Mouse (Mus musculus) lung, embryonic 14.5 days (tissue): ENCODE data around the gene Tead1. TPM values are rescaled to one million over a fixed set of nuclear protein-coding genes. Genes with fewer than 3 reads are reported as not detected.

Experiments
- ATAC-seq: fragments of 200-750 bp; cut with Nextera tagmentation; 2 replicates; pipeline ENCODE4 v1.8.0; 2017; ENCODE audit warnings: mild to moderate bottlenecking, moderate TSS enrichment, moderate library complexity; ENCODE audit not compliant: insufficient read depth
- DNase-seq: peaks from one replicate; pipeline ENCODE4 v3.0.0-alpha.2; 2015
- H3K27ac ChIP-seq: fragments of 300-500 bp; sonication (generic); 2 replicates; pipeline ENCODE4 v1.5.1; 2014; ENCODE audit warnings: low read depth, mild to moderate bottlenecking, moderate library complexity
- H3K27me3 ChIP-seq: fragments of 300-500 bp; sonication (generic); 2 replicates; pipeline ENCODE4 v1.6.1; 2014; ENCODE audit warnings: low read length, control low read depth; ENCODE audit not compliant: insufficient read depth
- H3K36me3 ChIP-seq: fragments of 300-500 bp; sonication (generic); 2 replicates; pipeline ENCODE4 v1.6.1; 2014; ENCODE audit warnings: control low read depth; ENCODE audit not compliant: insufficient read depth
- H3K4me1 ChIP-seq: fragments of 300-500 bp; sonication (generic); 2 replicates; pipeline ENCODE4 v1.6.1; 2014; ENCODE audit warnings: antibody characterized with exemption, control low read depth; ENCODE audit not compliant: insufficient read depth
- H3K4me2 ChIP-seq: fragments of 300-500 bp; sonication (generic); 2 replicates; pipeline ENCODE4 v1.6.1; 2014; ENCODE audit warnings: mild to moderate bottlenecking
- H3K4me3 ChIP-seq: fragments of 300-500 bp; sonication (generic); 2 replicates; pipeline ENCODE4 v1.5.1; 2014; ENCODE audit warnings: low read depth, low read length
- H3K9ac ChIP-seq: fragments of 300-500 bp; sonication (generic); 2 replicates; pipeline ENCODE4 v1.6.1; 2014
- H3K9me3 ChIP-seq: fragments of 300-500 bp; sonication (generic); 2 replicates; pipeline ENCODE4 v1.6.1; 2016; ENCODE audit warnings: low read depth, low read length, control low read depth
- CTCF ChIP-seq: IDR thresholded peaks from 2 replicates; pipeline ENCODE4 v1.5.1; 2016; ENCODE audit warnings: antibody characterized with exemption, low read depth
- WGBS: fragments of 180-500 bp; shearing (Covaris S2); extraction: QIAGEN DNeasy Blood & Tissue Kit; methylation state at CpG from one replicate; pipeline ENCODE4 v1.1.7; 2014; 5-methylcytosine and 5-hydroxymethylcytosine counted together
- polyA plus RNA-seq: library from polyadenylated mRNA; unstranded; fragments of >200 nt; fragmentation: Nextera tagmentation; extraction: Ambion mirVana; gene quantifications from 2 replicates; pipeline ENCODE4 v1.2.1, GENCODE M21; 2014

Tead1 gene
- polyA plus RNA-seq, 1 experiment from 2014 or later = 27.6 TPM

DNA sequence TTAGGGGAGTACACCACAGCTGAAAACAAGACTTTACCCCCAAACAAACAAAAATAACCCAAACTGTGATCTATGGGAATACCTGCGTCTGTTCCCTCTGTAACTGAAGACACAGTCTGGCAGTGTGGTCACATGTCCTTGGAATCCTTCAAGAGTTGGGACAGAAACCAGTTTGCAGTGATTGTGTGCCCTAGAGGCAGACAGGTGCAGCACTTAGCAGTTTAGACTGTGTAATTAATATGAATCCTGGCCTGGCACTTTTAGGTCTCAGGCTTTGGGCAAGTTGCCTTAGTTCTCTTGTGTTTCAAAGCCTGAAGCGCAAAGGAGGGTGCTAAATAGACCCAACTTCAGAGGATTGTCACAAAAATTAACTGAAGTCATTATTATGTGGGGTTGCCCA lies 83.8 kb downstream of the Tead1 start:
- Histone ChIP-seq H3K9ac (no peak overlapping the region), H3K4me2 (no peak overlapping the region), H3K4me3 (no peak overlapping the region), H3K27me3 (no peaks in the 10 kb centered on the region), H3K36me3 (0 out of 2 replicates have a peak, but pooled peaks cover 14% of the 10 kb centered on the region), H3K27ac (no peak overlapping the region), H3K4me1 (peaks cover 32% of the 10 kb centered on the region), H3K9me3 (no peaks in the 10 kb centered on the region)
- DNase-seq (no peak), ATAC-seq (no peak)
- no peak for TF ChIP-seq CTCF
- WGBS = 80% methylated on average over 2 of the region's 2 CpGs

DNA sequence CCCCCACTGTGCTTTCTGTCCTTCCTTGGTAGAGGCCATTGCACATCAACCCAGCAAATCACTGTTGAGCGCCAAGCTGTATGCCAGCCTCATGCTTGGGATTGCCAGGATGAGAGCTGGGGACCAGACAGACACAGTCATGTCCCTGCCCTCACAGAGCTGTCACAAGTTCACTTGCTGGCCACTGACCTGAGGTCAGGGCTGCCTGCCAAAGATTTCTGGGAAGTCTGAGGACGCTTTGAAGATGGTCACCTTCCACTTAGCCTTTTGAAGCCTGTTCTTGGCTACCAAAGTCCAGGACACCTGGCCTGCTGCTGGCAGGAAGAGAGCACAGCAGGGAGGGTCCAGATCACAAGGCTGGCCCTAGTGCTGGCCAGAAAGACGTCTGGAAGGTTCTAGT lies 84.4 kb downstream of the Tead1 start:
- no peaks in the 10 kb centered on the region for H3K27me3 ChIP-seq
- no peaks in the 10 kb centered on the region for H3K9me3 ChIP-seq
- no peak overlapping the region for H3K9ac ChIP-seq
- ATAC-seq (no peak), DNase-seq (no peak)
- H3K36me3 ChIP-seq = 0 out of 2 replicates have a peak, but pooled peaks cover 14% of the 10 kb centered on the region
- no peak overlapping the region for H3K4me2 ChIP-seq
- H3K4me3 ChIP-seq = no peak overlapping the region
- 47% methylated on average over 3 of the region's 3 CpGs for WGBS
- H3K4me1 ChIP-seq = peaks cover 28% of the 10 kb centered on the region
- TF ChIP-seq CTCF = no peak
- no peak overlapping the region for H3K27ac ChIP-seq

DNA sequence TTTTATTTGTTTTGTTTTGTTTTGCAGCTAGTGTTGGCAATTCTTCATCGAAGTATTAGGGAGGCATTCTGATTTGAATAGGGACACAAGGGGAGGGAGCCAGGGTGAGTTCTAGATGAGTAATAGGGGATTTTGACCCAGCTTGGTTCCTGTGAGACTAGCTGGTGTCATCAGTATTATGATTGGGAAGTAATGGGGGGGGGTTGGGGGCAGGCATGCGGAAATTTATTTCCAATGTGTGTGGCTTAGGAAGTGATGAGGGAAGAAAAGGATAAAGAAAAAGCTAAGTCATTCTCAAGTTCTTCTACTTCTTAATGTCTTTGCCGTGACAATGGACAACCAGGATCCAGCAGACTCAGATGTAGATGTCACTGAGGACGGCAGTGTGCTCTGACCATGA lies 85.8 kb downstream of the Tead1 start:
- DNase-seq (no peak), ATAC-seq (no peak)
- Histone ChIP-seq H3K27me3 (no peaks in the 10 kb centered on the region), H3K4me1 (peaks cover 26% of the 10 kb centered on the region), H3K27ac (no peak overlapping the region), H3K9me3 (no peaks in the 10 kb centered on the region), H3K9ac (no peak overlapping the region), H3K4me2 (no peak overlapping the region), H3K4me3 (no peak overlapping the region), H3K36me3 (0 out of 2 replicates have a peak, but pooled peaks cover 8% of the 10 kb centered on the region)
- TF ChIP-seq CTCF = no peak
- 79% methylated on average over 4 of the region's 4 CpGs for WGBS

DNA sequence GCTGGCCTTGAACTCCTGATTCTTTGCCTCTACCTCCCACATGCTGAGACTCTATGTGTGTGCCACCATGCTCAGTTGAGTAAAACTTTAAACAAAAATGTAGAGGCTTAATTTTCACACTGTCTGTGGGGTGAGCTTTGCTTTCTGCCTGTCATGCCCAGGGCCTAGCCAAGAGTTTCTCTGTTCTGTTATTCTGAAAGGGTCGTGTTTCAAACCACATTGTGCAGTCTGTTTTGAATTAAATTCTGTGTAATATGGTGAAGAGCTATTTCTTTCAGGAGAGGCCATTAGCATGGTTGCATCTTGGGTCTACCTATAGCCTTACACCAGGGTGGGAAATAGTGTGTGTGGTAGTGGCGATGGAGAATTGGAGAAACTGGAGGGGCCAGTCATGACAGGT lies 90.7 kb downstream of the Tead1 start:
- TF ChIP-seq CTCF = no peak
- Histone ChIP-seq H3K27me3 (no peaks in the 10 kb centered on the region), H3K9ac (no peak overlapping the region), H3K4me3 (no peak overlapping the region), H3K9me3 (no peaks in the 10 kb centered on the region), H3K4me2 (no peak overlapping the region), H3K4me1 (peaks cover 10% of the 10 kb centered on the region; the same call in 1 of the 2 replicates), H3K36me3 (no peaks in the 10 kb centered on the region), H3K27ac (no peak overlapping the region)
- DNase-seq (no peak), ATAC-seq (no peak)
- 73% methylated on average over 2 of the region's 2 CpGs for WGBS

DNA sequence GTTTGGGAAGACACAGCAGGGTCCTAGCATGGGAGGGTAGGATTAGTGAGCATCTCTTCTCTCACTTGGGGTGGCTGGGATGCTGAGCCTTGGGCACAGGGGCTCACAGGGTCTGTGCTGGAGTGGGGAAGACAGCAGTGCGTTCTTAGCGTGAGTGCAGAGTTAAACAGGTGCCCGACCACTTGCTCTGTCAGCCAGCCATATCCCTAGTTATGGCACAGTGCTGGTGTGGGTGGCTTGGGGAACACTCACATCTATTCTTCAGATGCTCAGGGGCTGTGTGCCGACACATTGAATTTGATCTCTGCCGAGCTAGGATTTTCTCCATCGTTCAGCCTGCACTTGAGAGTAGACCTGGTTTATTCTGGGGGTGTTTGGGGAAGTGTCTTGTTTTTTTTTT lies 92.3 kb downstream of the Tead1 start:
- no peaks in the 10 kb centered on the region for H3K9me3 ChIP-seq
- no peak overlapping the region for H3K9ac ChIP-seq
- peaks cover 10% of the 10 kb centered on the region for H3K4me1 ChIP-seq
- no peaks in the 10 kb centered on the region for H3K36me3 ChIP-seq
- H3K4me3 ChIP-seq = no peak overlapping the region
- H3K4me2 ChIP-seq = no peak overlapping the region
- no peak overlapping the region for H3K27ac ChIP-seq
- no peak for TF ChIP-seq CTCF
- ATAC-seq (no peak), DNase-seq (no peak)
- WGBS = 71% methylated on average over 6 of the region's 6 CpGs
- H3K27me3 ChIP-seq = no peaks in the 10 kb centered on the region

DNA sequence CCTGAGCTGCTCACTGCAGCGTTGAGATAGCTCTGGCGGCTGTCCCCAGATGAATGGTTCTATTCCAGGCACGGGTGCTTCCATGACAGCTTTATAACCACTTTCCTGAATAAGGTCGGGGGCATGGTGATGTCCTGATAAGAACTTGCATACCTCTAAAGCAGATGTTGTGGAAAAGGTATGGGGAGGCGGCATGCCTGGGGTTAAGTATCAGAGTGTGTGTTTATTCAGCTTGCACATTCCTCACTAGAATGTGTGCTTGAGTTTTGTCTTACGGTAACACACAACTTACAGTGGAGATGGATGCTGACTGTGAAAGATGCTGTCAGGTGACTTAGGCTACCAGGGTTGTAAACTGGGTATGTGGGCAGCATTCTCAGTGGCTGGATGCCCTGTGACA lies 93.7 kb downstream of the Tead1 start:
- TF ChIP-seq CTCF = no peak
- 19% methylated on average over 6 of the region's 6 CpGs for WGBS
- peak overlapping the region; percentile 12; the same call in 1 of the 2 replicates for H3K27ac ChIP-seq
- H3K4me1 ChIP-seq = peaks cover 13% of the 10 kb centered on the region
- no peaks in the 10 kb centered on the region for H3K36me3 ChIP-seq
- no peak overlapping the region for H3K4me2 ChIP-seq
- H3K9ac ChIP-seq = no peak overlapping the region
- DNase-seq = no peak
- H3K9me3 ChIP-seq = no peaks in the 10 kb centered on the region
- ATAC-seq = no peak
- H3K27me3 ChIP-seq = no peaks in the 10 kb centered on the region
- H3K4me3 ChIP-seq = no peak overlapping the region

DNA sequence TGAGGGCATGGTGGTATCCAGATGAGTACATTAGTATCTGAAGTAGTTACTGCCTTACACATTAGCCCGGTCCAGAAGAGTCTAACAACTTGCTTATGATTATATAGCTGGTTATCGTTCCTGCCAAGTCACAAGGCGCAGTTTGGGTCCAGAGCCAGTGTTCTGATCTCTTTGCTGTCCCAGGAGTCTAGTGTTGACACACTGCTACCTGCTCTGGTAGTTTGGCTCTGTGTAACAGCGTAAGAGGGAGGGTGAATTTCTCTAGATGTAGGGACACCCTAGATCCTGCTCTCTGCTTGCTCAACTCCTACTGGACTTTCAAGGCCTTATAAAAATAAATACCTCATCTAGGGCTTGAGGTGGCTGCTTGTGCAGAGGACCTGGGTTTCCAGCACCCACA lies 94.5 kb downstream of the Tead1 start:
- Histone ChIP-seq H3K9ac (no peak overlapping the region), H3K27ac (peak overlapping the region; percentile 10; the same call in 1 of the 2 replicates), H3K9me3 (no peaks in the 10 kb centered on the region), H3K36me3 (no peaks in the 10 kb centered on the region), H3K27me3 (no peaks in the 10 kb centered on the region), H3K4me1 (peaks cover 13% of the 10 kb centered on the region), H3K4me3 (no peak overlapping the region), H3K4me2 (no peak overlapping the region)
- WGBS = 63% methylated on average over 4 of the region's 4 CpGs
- ATAC-seq = no peak
- no peak for DNase-seq
- TF ChIP-seq CTCF = no peak

DNA sequence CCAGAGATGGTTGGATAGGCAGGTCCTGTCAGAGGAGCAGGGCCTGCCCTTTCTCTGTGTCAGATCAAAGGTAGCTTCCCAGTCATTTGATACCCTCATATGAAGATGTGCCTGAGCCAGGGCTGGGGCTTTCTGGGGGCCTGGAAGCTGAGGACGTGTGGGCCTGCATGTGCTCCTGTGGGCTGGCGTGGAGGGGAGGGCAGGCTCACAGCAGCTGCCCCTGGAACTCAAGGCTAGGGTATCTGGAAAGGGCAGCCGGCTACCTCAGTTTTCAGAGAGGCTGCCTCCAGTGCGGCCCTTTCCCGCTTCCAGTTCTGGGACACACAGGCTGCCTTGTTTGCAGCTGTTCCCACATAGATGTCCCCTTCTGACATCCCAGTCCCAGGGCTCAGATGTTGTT lies 96.7 kb downstream of the Tead1 start:
- Histone ChIP-seq H3K9ac (no peak overlapping the region), H3K27ac (no peak overlapping the region), H3K9me3 (no peaks in the 10 kb centered on the region), H3K4me1 (peaks cover 18% of the 10 kb centered on the region), H3K36me3 (no peaks in the 10 kb centered on the region), H3K4me3 (no peak overlapping the region), H3K4me2 (no peak overlapping the region), H3K27me3 (no peaks in the 10 kb centered on the region)
- DNase-seq = no peak
- WGBS = 54% methylated on average over 5 of the region's 5 CpGs
- TF ChIP-seq CTCF = no peak
- no peak for ATAC-seq
